Mouse (Mus musculus): Measurements from ENCODE around the gene Cyp8b1. TPM values are rescaled to one million over a fixed set of nuclear protein-coding genes. Genes with fewer than 3 reads are reported as not detected.

Gene Cyp8b1
- total and polyA plus RNA-seq, 3 experiments = not detected

- Histone ChIP-seq H3K9ac (ENCODE audit: control insufficient read depth, low read depth, low read length, poor library complexity, severe bottlenecking) (no peak overlapping the region), H3K4me3 (ENCODE audit: control insufficient read depth in 1 of 2, insufficient read depth in 1 of 2, low read depth in 2 of 2, low read length in 2 of 2) (no peak overlapping the region), H3K79me2 (ENCODE audit: control insufficient read depth, insufficient read depth, low read length, poor library complexity) (no peaks in the 10 kb centered on the region), H3K27me3 (ENCODE audit: control insufficient read depth in 1 of 2, insufficient read depth in 2 of 2, low read length in 2 of 2) (no peaks in the 10 kb centered on the region), H3K9me3 (replicated peaks; ENCODE audit: insufficient read depth, low read length) (no peaks in the 10 kb centered on the region), H3K36me3 (ENCODE audit: control insufficient read depth in 1 of 2, insufficient read depth in 2 of 2, low read length in 2 of 2) (peaks cover 0 to 4% of the 10 kb centered on the region in 2 experiments; a peak in 2 of 4 replicates), H3K4me1 (ENCODE audit: control insufficient read depth in 1 of 2, insufficient read depth in 2 of 2, low read length in 2 of 2) (no peaks in the 10 kb centered on the region), H3K27ac (ENCODE audit: control insufficient read depth, low read depth, low read length) (no peak overlapping the region)
- TF ChIP-seq MYC (IDR thresholded peaks at IDR 0.05; ENCODE audit: low read depth, low read length) = no peak
- TF ChIP-seq BHLHE40 (IDR thresholded peaks at IDR 0.05; ENCODE audit: borderline replicate concordance, low read depth, low read length) = no peak
- no peak for TF ChIP-seq MYB (IDR thresholded peaks at IDR 0.05; ENCODE audit: low read depth, low read length)
- no peak for TF ChIP-seq TBP (IDR thresholded peaks at IDR 0.05; ENCODE audit: low read depth, low read length)
- no peak for TF ChIP-seq GATA1 (IDR thresholded peaks at IDR 0.05; ENCODE audit: low read depth, low read length)
- TF ChIP-seq MAX (IDR thresholded peaks at IDR 0.05; ENCODE audit: low read length) = no peak
- no peak for TF ChIP-seq MXI1 (IDR thresholded peaks at IDR 0.05; ENCODE audit: low read depth, low read length)
- TF ChIP-seq SIN3A (IDR thresholded peaks at IDR 0.05; ENCODE audit: low read length) = no peak
- no peak for TF ChIP-seq MAFK (IDR thresholded peaks at IDR 0.05; ENCODE audit: borderline replicate concordance, low read depth, low read length)
- TF ChIP-seq TCF12 (IDR thresholded peaks at IDR 0.05; ENCODE audit: low read depth, low read length) = no peak
- no peak for TF ChIP-seq JUND (IDR thresholded peaks at IDR 0.05; ENCODE audit: low read depth, low read length)
- no peak for TF ChIP-seq USF2 (IDR thresholded peaks at IDR 0.05; ENCODE audit: borderline replicate concordance in 1 of 2, insufficient read depth in 1 of 2, low read depth in 1 of 2, low read length in 2 of 2)
- no peak for TF ChIP-seq ELF1 (IDR thresholded peaks at IDR 0.05; ENCODE audit: low read depth, low read length)
- no peak for TF ChIP-seq EP300 (IDR thresholded peaks at IDR 0.05; ENCODE audit: low read depth in 1 of 2, low read length in 2 of 2)
- no peak for TF ChIP-seq ZKSCAN1 (IDR thresholded peaks at IDR 0.05; ENCODE audit: low read depth, low read length)
- no peak for TF ChIP-seq POLR2AphosphoS2 (IDR thresholded peaks at IDR 0.05; ENCODE audit: low read length)
- DNase-seq (ENCODE audit: low read depth, low spot score) = no peak
Observed at GRCm38 (mm10) chr9:121943628-121944027, 27.5 kb upstream of the Cyp8b1 start.

DNA sequence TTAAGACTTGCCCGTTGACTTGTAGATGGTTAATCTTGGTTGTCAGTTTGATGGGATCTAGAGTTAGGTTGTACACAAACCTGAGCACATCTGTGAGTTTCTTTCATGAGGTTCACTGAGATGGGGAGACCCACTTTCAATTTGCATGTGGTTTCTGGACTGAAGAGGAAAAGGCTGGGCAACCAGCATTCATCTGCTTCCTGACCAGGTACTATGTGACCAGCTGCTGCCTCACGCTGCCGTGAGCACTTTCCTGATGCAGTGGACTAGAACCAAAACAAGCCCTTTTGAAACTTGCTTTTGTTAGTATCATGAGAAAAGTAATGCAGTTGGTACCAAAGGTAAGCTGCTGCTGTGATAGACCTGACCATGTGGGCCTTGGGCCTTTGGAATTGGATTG, 26.9 kb upstream of the Cyp8b1 start:
- DNase-seq (ENCODE audit: low read depth, low spot score) = no peak
- TF ChIP-seq POLR2AphosphoS2 (IDR thresholded peaks at IDR 0.05; ENCODE audit: low read length) (no peak), MAZ (IDR thresholded peaks at IDR 0.05; ENCODE audit: low read depth, low read length) (no peak), GABPA (IDR thresholded peaks at IDR 0.05; ENCODE audit: low read depth, low read length) (no peak)
- no peak overlapping the region for H3K4me3 ChIP-seq (ENCODE audit: control insufficient read depth in 1 of 2, insufficient read depth in 1 of 2, low read depth in 2 of 2, low read length in 2 of 2)
- no peaks in the 10 kb centered on the region for H3K27me3 ChIP-seq (ENCODE audit: control insufficient read depth in 1 of 2, insufficient read depth in 2 of 2, low read length in 2 of 2)
- H3K4me1 ChIP-seq (ENCODE audit: control insufficient read depth in 1 of 2, insufficient read depth in 2 of 2, low read length in 2 of 2) = no peaks in the 10 kb centered on the region
- peaks cover 0 to 4% of the 10 kb centered on the region in 2 experiments; a peak in 2 of 4 replicates for H3K36me3 ChIP-seq (ENCODE audit: control insufficient read depth in 1 of 2, insufficient read depth in 2 of 2, low read length in 2 of 2)
- no peaks in the 10 kb centered on the region for H3K9me3 ChIP-seq (replicated peaks; ENCODE audit: insufficient read depth, low read length)
- peaks cover 3% of the 10 kb centered on the region for H3K79me2 ChIP-seq (ENCODE audit: control insufficient read depth, insufficient read depth, low read length, poor library complexity)
- H3K9ac ChIP-seq (ENCODE audit: control insufficient read depth, low read depth, low read length, poor library complexity, severe bottlenecking) = no peak overlapping the region
- H3K27ac ChIP-seq (ENCODE audit: control insufficient read depth, low read depth, low read length) = no peak overlapping the region
